Mouse (Mus musculus) midbrain, postnatal 0 days (tissue): Measurements from ENCODE around the gene Slc9a5. TPM values are rescaled to one million over a fixed set of nuclear protein-coding genes. Genes with fewer than 3 reads are reported as not detected.

Experiments used
- ATAC-seq: fragments of 200-750 bp; cut with Nextera tagmentation; 2 replicates; pipeline ENCODE4 v1.8.0; 2017; ENCODE audit warnings: moderate number of reproducible peaks, mild to moderate bottlenecking, moderate TSS enrichment, moderate library complexity; ENCODE audit not compliant: low FRiP score
- DNase-seq: peaks from one replicate; pipeline ENCODE4 v3.0.0-alpha.2; 2015; ENCODE audit warnings: low spot score
- H3K27ac ChIP-seq: fragments of 300-500 bp; sonication (generic); 2 replicates; pipeline ENCODE4 v1.5.1; 2014; ENCODE audit warnings: low read depth, mild to moderate bottlenecking, low read length, mixed read lengths
- H3K27me3 ChIP-seq: fragments of 300-500 bp; sonication (generic); 2 replicates; pipeline ENCODE4 v1.6.1; 2014; ENCODE audit warnings: low read length, control low read depth, mixed read lengths; ENCODE audit not compliant: insufficient read depth
- H3K36me3 ChIP-seq: fragments of 300-500 bp; sonication (generic); 2 replicates; pipeline ENCODE4 v1.6.1; 2014; ENCODE audit warnings: low read length, control low read depth, mixed read lengths; ENCODE audit not compliant: insufficient read depth
- H3K4me1 ChIP-seq: fragments of 300-500 bp; sonication (generic); 2 replicates; pipeline ENCODE4 v1.6.1; 2014; ENCODE audit warnings: mild to moderate bottlenecking, control low read depth, antibody characterized with exemption, low read length, mixed read lengths; ENCODE audit not compliant: insufficient read depth
- H3K4me2 ChIP-seq: fragments of 300-500 bp; sonication (generic); 2 replicates; pipeline ENCODE4 v1.6.1; 2014; ENCODE audit warnings: low read depth, mild to moderate bottlenecking, low read length, mixed read lengths; ENCODE audit not compliant: poor library complexity, severe bottlenecking
- H3K4me3 ChIP-seq: fragments of 300-500 bp; sonication (generic); 2 replicates; pipeline ENCODE4 v1.5.1; 2014; ENCODE audit warnings: low read depth, mild to moderate bottlenecking, low read length, moderate library complexity
- H3K9ac ChIP-seq: fragments of 300-500 bp; sonication (generic); replicated peaks from 2 replicates; pipeline ENCODE4 v1.6.1; 2014; ENCODE audit warnings: mild to moderate bottlenecking, low read length, moderate library complexity, mixed read lengths; ENCODE audit not compliant: poor library complexity, severe bottlenecking
- H3K9me3 ChIP-seq: fragments of 300-500 bp; sonication (generic); 2 replicates; pipeline ENCODE4 v1.6.1; 2016; ENCODE audit warnings: low read length, control low read depth
- CTCF ChIP-seq: IDR thresholded peaks from 2 replicates; pipeline ENCODE4 v1.5.1; 2016; ENCODE audit warnings: antibody characterized with exemption, mild to moderate bottlenecking
- WGBS: fragments of 180-500 bp; shearing (Covaris S2); extraction: QIAGEN DNeasy Blood & Tissue Kit; methylation state at CpG from one replicate; pipeline ENCODE4 v1.1.7; 2014; 5-methylcytosine and 5-hydroxymethylcytosine counted together
- polyA plus RNA-seq: library from polyadenylated mRNA; unstranded; fragments of >200 nt; fragmentation: Nextera tagmentation; extraction: Ambion mirVana; gene quantifications from 2 replicates; pipeline ENCODE4 v1.2.1, GENCODE M21; 2015
- total RNA-seq: library from RNA; depleted of rRNA; stranded (reverse); fragments of >200 nt; gene quantifications from 2 replicates; pipeline ENCODE4 v1.2.3, GENCODE M21; 2014

Gene Slc9a5
- total and polyA plus RNA-seq, 2 experiments from 2014 or later, result 14.4 to 28.4 TPM

DNA sequence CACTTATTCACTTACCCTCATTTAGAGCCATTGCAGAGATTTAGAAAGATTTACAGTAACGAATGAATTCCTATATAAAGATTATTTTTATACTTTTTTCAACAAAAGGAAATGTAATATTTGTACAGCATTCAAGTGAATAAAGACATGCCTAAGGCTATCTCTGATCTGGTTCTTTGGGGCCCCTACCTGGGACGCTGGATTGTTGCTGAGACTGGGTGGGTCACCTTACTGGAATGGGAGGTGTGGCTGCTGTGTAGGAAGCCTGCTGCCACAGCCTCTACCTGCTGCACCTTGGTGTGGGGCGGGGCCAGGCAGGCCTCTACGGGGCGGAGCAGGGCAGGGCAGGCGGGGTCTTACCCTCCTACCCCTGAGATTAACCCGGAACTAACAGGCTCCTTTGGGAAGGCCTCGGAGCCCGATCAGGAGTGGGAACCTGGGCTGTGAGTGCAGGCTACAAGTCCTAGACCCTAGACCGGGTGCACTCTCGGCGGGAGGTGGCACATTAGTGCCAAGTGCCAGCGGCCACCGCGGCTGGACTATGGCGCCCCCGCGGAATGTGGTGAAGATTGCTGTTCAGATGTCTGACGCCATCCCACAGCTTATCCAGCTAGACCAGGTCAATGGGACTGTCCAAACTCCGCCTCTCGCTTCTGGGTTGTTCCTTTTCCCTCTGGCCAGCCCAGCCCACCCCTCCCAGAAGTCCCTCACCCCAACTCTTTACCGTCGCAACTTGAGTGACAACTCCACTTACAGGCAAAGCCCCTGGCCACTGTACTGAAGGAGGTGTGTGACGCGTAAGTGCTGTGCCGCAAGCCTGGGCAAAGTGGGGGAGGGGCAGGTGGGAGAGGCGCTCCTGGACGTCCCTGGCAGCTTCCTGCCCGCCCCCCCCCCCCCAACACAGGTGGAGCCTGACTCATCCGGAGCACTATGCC lies 43.2 kb upstream of the Slc9a5 start, which contains the start of gene Elmo3:
Gene Elmo3, plus strand, starts transcription at position 391 of the 935 bp plus-strand sequence.
- WGBS, result 9% methylated on average over 30 of the region's 30 CpGs
- Histone ChIP-seq H3K27ac (no peak within 1 kb of the TSS), H3K36me3 (peaks cover 53% of the 10 kb centered on the region), H3K9ac (peak within 1 kb of the TSS; percentile 44), H3K4me1 (peaks cover 9% of the 10 kb centered on the region; the same call in 1 of the 2 replicates), H3K4me2 (peak within 1 kb of the TSS; percentile 47), H3K4me3 (peak within 1 kb of the TSS; percentile 10; the same call in 1 of the 2 replicates), H3K9me3 (no peaks in the 10 kb centered on the region), H3K27me3 (no peaks in the 10 kb centered on the region)
- TF ChIP-seq CTCF, result peak; percentile 28; the same call in 1 of the 2 replicates
- DNase-seq, result peak; percentile 55
- ATAC-seq, result peak; percentile 51

DNA sequence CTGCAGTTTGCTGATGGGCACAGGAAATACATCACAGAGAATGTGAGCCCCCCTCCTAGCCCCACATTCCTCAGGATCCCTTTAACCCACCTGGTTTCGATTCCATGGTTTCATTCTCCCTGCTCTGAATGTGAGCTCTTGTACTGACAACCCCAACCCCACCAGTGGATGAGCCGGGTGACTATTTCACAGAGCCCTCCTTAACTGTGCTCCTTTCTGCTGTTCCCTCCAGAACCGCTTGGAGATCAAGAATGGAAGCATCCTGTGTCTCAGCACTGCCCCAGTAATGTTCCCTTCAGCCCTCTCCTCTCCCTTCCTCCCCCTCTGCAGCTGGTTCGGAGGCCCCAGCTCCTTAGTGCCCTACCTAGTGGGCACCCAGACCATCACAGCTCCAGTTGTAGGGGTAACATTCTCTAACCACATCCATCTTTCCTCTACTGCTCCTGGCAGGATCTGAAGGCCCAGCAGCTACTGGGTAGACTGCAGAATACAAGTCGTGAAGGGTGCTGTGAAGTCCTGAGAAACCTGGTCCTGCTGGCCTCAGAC lies 42.4 kb upstream of the Slc9a5 start:
- WGBS, result 59% methylated on average over 5 of the region's 5 CpGs
- Histone ChIP-seq H3K4me1 (peaks cover 9% of the 10 kb centered on the region; the same call in 1 of the 2 replicates), H3K27me3 (no peaks in the 10 kb centered on the region), H3K9ac (peak overlapping the region; percentile 44; the same call in 1 of the 2 replicates), H3K4me2 (peak overlapping the region; percentile 47), H3K36me3 (peaks cover 48% of the 10 kb centered on the region), H3K27ac (no peak overlapping the region), H3K4me3 (no peak overlapping the region), H3K9me3 (no peaks in the 10 kb centered on the region)
- DNase-seq (no peak), ATAC-seq (peak; percentile 15; the same call in 1 of the 2 replicates)
- no peak for TF ChIP-seq CTCF

DNA sequence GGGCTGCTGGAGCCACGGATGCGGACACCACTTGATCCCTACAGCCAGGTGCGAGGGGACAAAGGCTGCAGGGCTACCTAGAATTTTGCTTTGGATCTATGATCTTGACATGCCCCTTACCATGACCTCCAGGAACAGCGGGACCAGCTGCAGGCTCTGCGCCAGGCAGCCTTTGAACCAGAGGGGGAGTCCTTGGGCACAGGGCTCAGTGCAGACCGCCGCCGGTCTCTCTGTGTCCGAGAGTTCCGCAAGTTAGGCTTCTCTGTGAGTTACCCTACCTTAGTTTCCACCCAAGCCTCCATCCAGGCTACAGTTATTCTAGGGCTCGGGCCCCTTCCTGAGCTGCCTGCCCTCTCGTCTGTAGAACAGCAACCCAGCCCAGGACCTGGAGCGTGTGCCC lies 41.0 kb upstream of the Slc9a5 start:
- no peak for TF ChIP-seq CTCF
- Histone ChIP-seq H3K27ac (no peak overlapping the region), H3K9ac (no peak overlapping the region), H3K9me3 (no peaks in the 10 kb centered on the region), H3K36me3 (peaks cover 46% of the 10 kb centered on the region), H3K4me3 (no peak overlapping the region), H3K4me2 (no peak overlapping the region), H3K27me3 (no peaks in the 10 kb centered on the region), H3K4me1 (peaks cover 9% of the 10 kb centered on the region; the same call in 1 of the 2 replicates)
- 92% methylated on average over 13 of the region's 13 CpGs for WGBS
- ATAC-seq (no peak), DNase-seq (no peak)

DNA sequence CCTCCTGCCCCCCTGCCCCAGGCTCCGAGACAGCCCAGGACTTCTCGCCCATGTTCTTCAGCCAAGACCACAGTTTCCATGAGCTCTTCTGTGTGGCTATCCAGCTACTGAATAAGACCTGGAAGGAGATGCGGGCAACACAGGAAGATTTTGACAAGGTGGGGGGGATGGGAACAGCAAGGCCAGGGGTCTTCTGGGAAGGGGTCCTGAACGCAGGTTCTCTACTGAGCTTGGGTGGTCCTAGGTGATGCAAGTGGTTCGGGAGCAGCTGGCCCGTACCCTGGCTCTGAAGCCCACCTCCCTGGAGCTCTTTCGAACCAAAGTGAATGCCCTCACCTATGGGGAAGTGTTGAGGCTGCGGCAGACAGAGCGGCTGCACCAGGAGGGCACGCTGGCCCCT lies 40.2 kb upstream of the Slc9a5 start:
- DNase-seq (no peak), ATAC-seq (no peak)
- no peak overlapping the region for H3K27ac ChIP-seq
- peaks cover 49% of the 10 kb centered on the region for H3K36me3 ChIP-seq
- WGBS, result 94% methylated on average over 10 of the region's 10 CpGs
- no peak overlapping the region for H3K4me3 ChIP-seq
- no peak overlapping the region for H3K4me2 ChIP-seq
- no peaks in the 10 kb centered on the region for H3K9me3 ChIP-seq
- no peaks in the 10 kb centered on the region for H3K27me3 ChIP-seq
- TF ChIP-seq CTCF, result no peak
- peaks cover 9% of the 10 kb centered on the region; the same call in 1 of the 2 replicates for H3K4me1 ChIP-seq
- H3K9ac ChIP-seq, result no peak overlapping the region

DNA sequence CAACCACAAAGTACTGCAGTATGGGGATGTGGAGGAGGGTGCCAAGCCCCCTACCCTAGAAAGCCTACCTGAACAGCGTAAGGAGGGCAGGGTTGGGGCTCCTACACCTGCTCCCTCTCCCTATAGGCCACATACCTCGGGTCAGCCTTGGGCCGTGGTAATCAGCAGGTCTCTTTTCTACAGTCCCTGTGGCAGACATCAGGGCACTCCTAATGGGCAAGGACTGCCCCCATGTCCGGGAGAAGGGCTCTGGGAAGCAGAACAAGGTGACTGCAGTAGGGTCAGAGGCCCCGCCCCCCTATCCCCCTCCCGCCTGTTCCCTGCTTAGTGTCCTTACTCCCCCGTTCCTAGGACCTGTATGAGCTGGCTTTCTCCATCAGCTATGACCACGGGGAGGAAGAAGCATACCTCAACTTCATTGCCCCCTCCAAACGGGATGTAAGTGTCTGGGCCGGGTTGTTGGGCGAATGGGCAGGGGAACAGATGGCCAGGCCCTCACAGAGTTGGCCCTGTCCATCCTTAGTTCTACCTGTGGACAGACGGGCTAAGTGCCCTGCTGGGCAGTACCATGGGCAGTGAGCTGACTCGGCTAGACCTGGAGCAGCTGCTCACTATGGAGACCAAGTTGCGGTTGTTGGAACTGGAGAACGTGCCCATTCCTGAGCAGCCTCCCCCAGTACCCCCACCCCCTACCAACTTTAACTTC lies 39.3 kb upstream of the Slc9a5 start:
- Histone ChIP-seq H3K9me3 (no peaks in the 10 kb centered on the region), H3K4me2 (no peak overlapping the region), H3K27ac (no peak overlapping the region), H3K36me3 (peaks cover 51% of the 10 kb centered on the region), H3K27me3 (no peaks in the 10 kb centered on the region), H3K9ac (no peak overlapping the region), H3K4me1 (peaks cover 9% of the 10 kb centered on the region; the same call in 1 of the 2 replicates), H3K4me3 (no peak overlapping the region)
- TF ChIP-seq CTCF, result no peak
- DNase-seq (no peak), ATAC-seq (no peak)
- WGBS, result 84% methylated on average over 15 of the region's 15 CpGs
